Mouse (Mus musculus) limb, embryonic 14.5 days (tissue): ENCODE results near the gene Ahsa1. TPM values are rescaled to one million over a fixed set of nuclear protein-coding genes. Genes with fewer than 3 reads are reported as not detected.
"Not testable (repeated sequence)": the region's sequence is repeated elsewhere in the genome, so short reads cannot be mapped to it uniquely, and the experiment has no call there.

Experiments
- ATAC-seq: fragments of 200-750 bp; cut with Nextera tagmentation; 2 replicates; pipeline ENCODE4 v1.8.0; 2017; ENCODE audit warnings: low read depth, moderate number of reproducible peaks, moderate TSS enrichment; ENCODE audit not compliant: low FRiP score
- DNase-seq: peaks from one replicate; pipeline ENCODE4 v3.0.0-alpha.2; 2015; ENCODE audit warnings: low spot score
- H3K27ac ChIP-seq: fragments of 300-500 bp; sonication (generic); replicated peaks from 2 replicates; pipeline ENCODE4 v1.5.1; 2014; ENCODE audit warnings: low read depth, mild to moderate bottlenecking, low read length, moderate library complexity, mixed read lengths
- H3K27me3 ChIP-seq: fragments of 300-500 bp; sonication (generic); 2 replicates; pipeline ENCODE4 v1.6.1; 2014; ENCODE audit warnings: low read length, mixed read lengths; ENCODE audit not compliant: control insufficient read depth, insufficient read depth
- H3K36me3 ChIP-seq: fragments of 300-500 bp; sonication (generic); 2 replicates; pipeline ENCODE4 v1.6.1; 2014; ENCODE audit warnings: mild to moderate bottlenecking, low read length, moderate library complexity, mixed read lengths; ENCODE audit not compliant: control insufficient read depth, insufficient read depth
- H3K4me1 ChIP-seq: fragments of 300-500 bp; sonication (generic); 2 replicates; pipeline ENCODE4 v1.6.1; 2014; ENCODE audit warnings: antibody characterized with exemption, low read length, mixed read lengths; ENCODE audit not compliant: control insufficient read depth, insufficient read depth
- H3K4me2 ChIP-seq: fragments of 300-500 bp; sonication (generic); replicated peaks from 2 replicates; pipeline ENCODE4 v1.6.1; 2014; ENCODE audit warnings: low read depth, mild to moderate bottlenecking, low read length, moderate library complexity; ENCODE audit not compliant: severe bottlenecking
- H3K4me3 ChIP-seq: fragments of 300-500 bp; sonication (generic); replicated peaks from 2 replicates; pipeline ENCODE4 v1.5.1; 2014; ENCODE audit warnings: low read length
- H3K9ac ChIP-seq: fragments of 300-500 bp; sonication (generic); 2 replicates; pipeline ENCODE4 v1.6.1; 2014; ENCODE audit warnings: mild to moderate bottlenecking, low read depth, low read length, moderate library complexity; ENCODE audit not compliant: severe bottlenecking
- H3K9me3 ChIP-seq: fragments of 300-500 bp; sonication (generic); 2 replicates; pipeline ENCODE4 v1.6.1; 2016; ENCODE audit warnings: low read length; ENCODE audit not compliant: control insufficient read depth
- POLR2A ChIP-seq: fragments of 200-500 bp; IDR thresholded peaks from 2 replicates; pipeline ENCODE4 v1.8.0; 2012; ENCODE audit warnings: inconsistent platforms, mild to moderate bottlenecking, moderate library complexity, borderline replicate concordance; ENCODE audit not compliant: insufficient read depth, insufficient read length; ENCODE audit errors: extremely low read depth
- WGBS: fragments of 180-500 bp; shearing (Covaris S2); extraction: QIAGEN DNeasy Blood & Tissue Kit; methylation state at CpG from one replicate; pipeline ENCODE4 v1.1.7; 2014; 5-methylcytosine and 5-hydroxymethylcytosine counted together
- polyA plus RNA-seq, 2 experiments: library from polyadenylated mRNA; depleted of rRNA in 1 of 2; stranded (reverse) in 1 of 2; unstranded in 1 of 2; fragments of >200 nt; fragmentation: Nextera tagmentation in 1 of 2; extraction: Ambion mirVana in 1 of 2; gene quantifications; 2 replicates each; pipeline versions ENCODE4 v1.2.1 to v1.2.3; 2012 to 2014

Gene Ahsa1
- polyA plus RNA-seq, 2 experiments: 168 to 187 TPM

DNA sequence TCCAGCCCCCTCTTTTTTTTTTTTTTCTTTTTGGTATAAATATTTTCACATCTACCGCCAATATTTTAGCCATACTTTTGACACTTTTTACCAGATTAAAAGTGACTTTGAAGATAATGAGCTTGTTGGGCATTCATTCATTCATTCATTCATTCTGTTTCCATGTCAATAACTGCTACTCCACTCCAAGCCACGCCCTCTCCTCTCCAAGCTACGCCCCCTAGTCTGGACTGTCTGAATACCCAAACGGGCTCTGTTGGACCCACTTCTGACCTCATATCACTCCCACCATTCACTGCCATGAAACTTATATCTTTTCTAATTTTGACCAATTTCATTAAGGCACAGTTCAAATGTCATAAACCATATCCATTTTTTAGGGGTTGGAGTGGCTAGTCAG, 34.9 kb downstream of the Ahsa1 start:
- ATAC-seq (no peak), DNase-seq (no peak)
- no peak overlapping the region for H3K27ac ChIP-seq
- H3K4me3 ChIP-seq: no peak overlapping the region
- H3K4me1 ChIP-seq: 0 out of 2 replicates have a peak, but pooled peaks cover 3% of the 10 kb centered on the region
- WGBS: 55% methylated on average over 4 of the region's 4 CpGs
- no peaks in the 10 kb centered on the region for H3K36me3 ChIP-seq
- no peak overlapping the region for H3K4me2 ChIP-seq
- H3K9me3 ChIP-seq: no peaks in the 10 kb centered on the region
- no peak for TF ChIP-seq POLR2A
- peaks cover 17% of the 10 kb centered on the region; the same call in 1 of the 2 replicates for H3K27me3 ChIP-seq
- H3K9ac ChIP-seq: no peak overlapping the region

DNA sequence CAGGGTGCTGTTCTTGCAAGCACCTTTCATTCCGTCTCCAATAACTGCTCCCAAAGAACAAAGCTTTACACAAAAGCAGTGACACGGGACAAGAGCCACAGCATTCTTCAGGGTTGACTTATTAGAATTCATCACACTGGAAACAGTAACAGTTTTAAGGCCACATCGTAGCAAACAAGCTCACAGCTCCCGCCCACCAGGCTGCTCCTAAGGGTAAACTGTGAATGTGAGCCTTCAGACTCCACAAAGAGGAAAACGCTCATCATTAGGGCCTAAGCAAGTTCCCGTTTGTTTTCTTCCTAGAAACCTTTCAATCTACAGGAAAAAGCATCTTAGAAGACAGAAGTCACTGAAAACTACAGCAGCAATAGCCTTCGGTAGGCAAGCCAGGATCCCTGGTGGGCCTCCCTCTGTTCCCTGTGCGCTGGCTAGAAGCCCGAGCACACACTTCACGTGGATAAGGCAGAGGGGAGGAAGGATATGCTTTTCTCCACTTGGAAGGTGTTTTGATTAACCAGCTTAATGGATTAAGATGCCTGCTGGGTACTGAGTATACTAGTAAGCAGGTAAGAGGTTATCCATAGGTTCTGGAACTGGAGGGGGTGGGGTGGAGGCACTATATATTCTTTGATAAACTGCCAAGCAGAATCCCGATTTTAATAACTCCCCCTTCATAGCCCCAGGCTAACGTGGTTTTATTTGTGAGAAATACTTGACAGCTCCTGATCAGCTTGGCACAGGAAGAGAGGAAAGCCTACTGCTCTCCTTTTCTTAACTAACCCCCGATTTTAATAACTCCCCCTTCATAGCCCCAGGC, 39.7 kb downstream of the Ahsa1 start:
- Histone ChIP-seq H3K4me2 (no peak overlapping the region), H3K27me3 (peaks cover 4% of the 10 kb centered on the region; the same call in 1 of the 2 replicates), H3K36me3 (peaks cover 25% of the 10 kb centered on the region), H3K9ac (no peak overlapping the region), H3K4me1 (0 out of 2 replicates have a peak, but pooled peaks cover 3% of the 10 kb centered on the region), H3K27ac (no peak overlapping the region), H3K4me3 (no peak overlapping the region), H3K9me3 (no peaks in the 10 kb centered on the region)
- WGBS: 28% methylated on average over 13 of the region's 13 CpGs
- peak; percentile 8 for DNase-seq
- ATAC-seq: no peak
- no peak for TF ChIP-seq POLR2A

DNA sequence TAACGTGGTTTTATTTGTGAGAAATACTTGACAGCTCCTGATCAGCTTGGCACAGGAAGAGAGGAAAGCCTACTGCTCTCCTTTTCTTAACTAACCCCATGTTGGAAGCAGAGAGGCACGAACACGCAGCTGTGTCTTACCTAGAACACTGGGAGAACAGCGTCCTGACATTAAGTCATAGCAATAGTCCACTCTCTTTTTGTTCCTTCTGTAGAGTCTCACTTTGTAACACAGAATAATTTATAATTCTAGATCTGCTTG, 40.2 kb downstream of the Ahsa1 start:
- not testable (repeated sequence) for H3K9me3 ChIP-seq, H3K27ac ChIP-seq, ATAC-seq, H3K4me2 ChIP-seq, H3K27me3 ChIP-seq, H3K4me1 ChIP-seq, H3K9ac ChIP-seq, DNase-seq, H3K4me3 ChIP-seq
- 53% methylated on average over 4 of the region's 4 CpGs for WGBS
- peaks cover 25% of the 10 kb centered on the region for H3K36me3 ChIP-seq

DNA sequence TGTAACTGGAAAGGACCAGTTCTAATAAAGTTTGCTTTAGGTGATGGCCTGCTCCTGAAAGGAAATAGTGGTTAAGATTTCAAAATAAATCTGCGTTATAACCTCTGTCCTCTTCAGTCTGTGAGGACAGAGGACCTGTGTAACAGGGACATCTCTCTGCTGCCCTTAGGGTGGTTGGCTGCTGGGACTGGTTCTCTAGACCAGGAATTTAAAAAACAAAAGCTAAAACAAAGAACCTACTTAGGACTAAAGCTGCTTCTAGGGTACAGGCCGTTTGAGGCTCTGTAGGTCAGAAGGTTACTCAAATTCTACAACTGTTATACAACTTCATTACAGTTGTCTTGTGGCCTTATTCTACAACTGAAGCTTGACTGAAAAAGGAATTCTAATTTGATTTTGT, 46.8 kb downstream of the Ahsa1 start:
- Histone ChIP-seq H3K27ac (no peak overlapping the region), H3K36me3 (peaks cover 47% of the 10 kb centered on the region), H3K9me3 (no peaks in the 10 kb centered on the region), H3K27me3 (no peaks in the 10 kb centered on the region), H3K9ac (no peak overlapping the region), H3K4me2 (no peak overlapping the region), H3K4me1 (no peaks in the 10 kb centered on the region), H3K4me3 (no peak overlapping the region)
- no peak for DNase-seq
- WGBS: 87% methylated on average over 2 of the region's 2 CpGs
- no peak for TF ChIP-seq POLR2A
- no peak for ATAC-seq

DNA sequence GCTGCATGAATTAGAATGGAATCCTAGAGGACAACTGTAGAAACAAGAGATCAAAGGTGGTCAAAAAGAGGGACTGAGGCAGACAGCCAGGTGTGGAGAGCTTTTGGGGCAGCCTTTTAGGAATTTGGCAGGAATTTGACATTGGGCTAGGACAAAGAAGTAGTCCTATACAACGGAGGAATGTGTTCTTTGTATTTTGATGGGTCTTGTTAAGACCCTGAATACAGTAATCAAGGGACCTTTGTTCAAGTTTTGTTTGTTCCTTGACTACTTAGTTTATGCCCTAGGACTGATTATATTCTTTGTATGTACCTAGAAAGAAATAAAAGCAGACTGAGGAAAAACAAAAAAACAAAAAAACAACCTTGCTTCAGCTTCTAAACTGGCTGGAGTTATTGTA, 51.7 kb downstream of the Ahsa1 start:
- no peak for TF ChIP-seq POLR2A
- no peak for DNase-seq
- H3K27ac ChIP-seq: no peak overlapping the region
- H3K4me2 ChIP-seq: no peak overlapping the region
- no peaks in the 10 kb centered on the region for H3K4me1 ChIP-seq
- no peak for ATAC-seq
- H3K27me3 ChIP-seq: no peaks in the 10 kb centered on the region
- no peak overlapping the region for H3K9ac ChIP-seq
- H3K9me3 ChIP-seq: no peaks in the 10 kb centered on the region
- peaks cover 10% of the 10 kb centered on the region; the same call in 1 of the 2 replicates for H3K36me3 ChIP-seq
- 80% methylated on average over 1 of the region's 1 CpGs for WGBS
- H3K4me3 ChIP-seq: no peak overlapping the region
